Mouse (Mus musculus) olfactory bulb, adult 2 months (tissue): Measurements from ENCODE around the gene C3. TPM values are rescaled to one million over a fixed set of nuclear protein-coding genes. Genes with fewer than 3 reads are reported as not detected.

Experiments
- H3K27ac ChIP-seq: fragments of 200-500 bp; 2 replicates; pipeline ENCODE4 v1.5.1; 2012; ENCODE audit warnings: low read depth, low read length; ENCODE audit not compliant: insufficient read depth
- H3K4me1 ChIP-seq: fragments of 200-500 bp; 2 replicates; pipeline ENCODE4 v1.6.1; 2012; ENCODE audit warnings: low read length; ENCODE audit not compliant: control insufficient read depth, insufficient read depth
- H3K4me3 ChIP-seq: fragments of 200-500 bp; 2 replicates; pipeline ENCODE4 v1.5.1; 2012; ENCODE audit warnings: mild to moderate bottlenecking, low read depth, low read length, moderate library complexity; ENCODE audit not compliant: insufficient read depth
- CTCF ChIP-seq: fragments of 200-500 bp; IDR thresholded peaks from 2 replicates; pipeline ENCODE4 v1.5.1; 2012; ENCODE audit warnings: low read depth, mild to moderate bottlenecking, low read length, moderate library complexity; ENCODE audit not compliant: insufficient read depth
- POLR2A ChIP-seq: fragments of 200-500 bp; IDR thresholded peaks from 2 replicates; pipeline ENCODE4 v1.6.1; 2012; ENCODE audit warnings: mild to moderate bottlenecking, low read depth, low read length, moderate library complexity; ENCODE audit not compliant: insufficient read depth
- WGBS: fragments of 180-500 bp; shearing (Covaris S2); methylation state at CpG from one replicate; pipeline ENCODE4 v1.1.7; 2018; 5-methylcytosine and 5-hydroxymethylcytosine counted together
- polyA plus RNA-seq: library from polyadenylated mRNA; stranded (reverse); fragments of >200 nt; gene quantifications from 2 replicates; pipeline ENCODE4 v1.2.4, GENCODE M21; 2012; ENCODE audit warnings: low replicate concordance; ENCODE audit not compliant: missing spikeins, insufficient read depth, insufficient read length

The C3 gene
- polyA plus RNA-seq = not detected in 2 replicates

GRCm38 (mm10) chr17:57228014-57228413, at the start of gene C3:
Gene C3, minus strand, starts transcription at chr17:57228136.
- TF ChIP-seq CTCF (no peak), POLR2A (no peak)
- H3K4me1 ChIP-seq = no peaks in the 10 kb centered on the region
- no peak within 1 kb of the TSS for H3K27ac ChIP-seq
- no peak within 1 kb of the TSS for H3K4me3 ChIP-seq
- 89% methylated on average over 3 of the region's 3 CpGs for WGBS

- Histone ChIP-seq H3K4me3 (peak overlapping the region; percentile 44), H3K4me1 (peaks cover 13% of the 10 kb centered on the region), H3K27ac (peak overlapping the region; percentile 49; the same call in 1 of the 2 replicates)
- WGBS = under 1% methylated on average over 20 of the region's 20 CpGs
- peak; percentile 66 for TF ChIP-seq CTCF
- TF ChIP-seq POLR2A = no peak
Measured at GRCm38 (mm10) chr17:57276634-57277121, 48.7 kb upstream of the C3 start.

GRCm38 (mm10) chr17:57275997-57276351, 48.0 kb upstream of the C3 start:
- H3K27ac ChIP-seq = no peak overlapping the region
- 1% methylated on average over 13 of the region's 13 CpGs for WGBS
- TF ChIP-seq POLR2A = no peak
- peak overlapping the region; percentile 55 for H3K4me3 ChIP-seq
- H3K4me1 ChIP-seq = peaks cover 13% of the 10 kb centered on the region

GRCm38 (mm10) chr17:57275111-57275996, 47.4 kb upstream of the C3 start:
- Histone ChIP-seq H3K4me3 (peak overlapping the region; percentile 55), H3K27ac (no peak overlapping the region), H3K4me1 (peaks cover 13% of the 10 kb centered on the region)
- WGBS = under 1% methylated on average over 53 of the region's 53 CpGs
- TF ChIP-seq POLR2A (no peak), CTCF (no peak)

GRCm38 (mm10) chr17:57274686-57275085, 46.8 kb upstream of the C3 start:
- TF ChIP-seq CTCF = no peak
- no peak for TF ChIP-seq POLR2A
- 14% methylated on average over 15 of the region's 15 CpGs for WGBS
- no peak overlapping the region for H3K27ac ChIP-seq
- peaks cover 13% of the 10 kb centered on the region for H3K4me1 ChIP-seq
- H3K4me3 ChIP-seq = peak overlapping the region; percentile 55

- Histone ChIP-seq H3K27ac (no peak overlapping the region), H3K4me1 (peaks cover 13% of the 10 kb centered on the region), H3K4me3 (no peak overlapping the region)
- TF ChIP-seq CTCF (no peak), POLR2A (no peak)
- 51% methylated on average over 7 of the region's 7 CpGs for WGBS
Measured at GRCm38 (mm10) chr17:57273846-57274245, 45.9 kb upstream of the C3 start.

- TF ChIP-seq CTCF (no peak), POLR2A (no peak)
- H3K4me3 ChIP-seq = no peak overlapping the region
- H3K4me1 ChIP-seq = peaks cover 13% of the 10 kb centered on the region
- 54% methylated on average over 9 of the region's 9 CpGs for WGBS
- H3K27ac ChIP-seq = no peak overlapping the region
Measured at GRCm38 (mm10) chr17:57271301-57271700, 43.4 kb upstream of the C3 start.

- 94% methylated on average over 6 of the region's 6 CpGs for WGBS
Measured at GRCm38 (mm10) chr17:57267556-57268126, 39.7 kb upstream of the C3 start.

More at GRCm38 (mm10) chr17:57267556-57268126, 39.7 kb upstream of the C3 start:
- no peak overlapping the region for H3K27ac ChIP-seq
- TF ChIP-seq POLR2A = no peak
- TF ChIP-seq CTCF = no peak
- H3K4me3 ChIP-seq = no peak overlapping the region
- 0 out of 2 replicates have a peak, but pooled peaks cover 2% of the 10 kb centered on the region for H3K4me1 ChIP-seq
